Mouse (Mus musculus) forebrain, postnatal 0 days (tissue): ENCODE data around the gene BC048403. TPM values are rescaled to one million over a fixed set of nuclear protein-coding genes. Genes with fewer than 3 reads are reported as not detected.
"Not testable (repeated sequence)": the region's sequence is repeated elsewhere in the genome, so short reads cannot be mapped to it uniquely, and the experiment has no call there.

ENCODE experiments used
- ATAC-seq: fragments of 200-750 bp; cut with Nextera tagmentation; 2 replicates; pipeline ENCODE4 v1.8.0; 2017; ENCODE audit warnings: mild to moderate bottlenecking, moderate library complexity
- DNase-seq: peaks from one replicate; pipeline ENCODE4 v3.0.0-alpha.2; 2015
- H3K27ac ChIP-seq: fragments of 300-500 bp; sonication (generic); 2 replicates; pipeline ENCODE4 v1.5.1; 2014; ENCODE audit warnings: low read depth, mild to moderate bottlenecking, antibody characterized with exemption, low read length, moderate library complexity, mixed read lengths
- H3K27me3 ChIP-seq: fragments of 300-500 bp; sonication (generic); 2 replicates; pipeline ENCODE4 v1.6.1; 2014; ENCODE audit warnings: mild to moderate bottlenecking, low read length, mixed read lengths; ENCODE audit not compliant: insufficient read depth
- H3K36me3 ChIP-seq: fragments of 300-500 bp; sonication (generic); 2 replicates; pipeline ENCODE4 v1.6.1; 2014; ENCODE audit warnings: mild to moderate bottlenecking, moderate library complexity; ENCODE audit not compliant: insufficient read depth
- H3K4me1 ChIP-seq: fragments of 300-500 bp; sonication (generic); 2 replicates; pipeline ENCODE4 v1.6.1; 2014; ENCODE audit warnings: antibody characterized with exemption; ENCODE audit not compliant: insufficient read depth
- H3K4me2 ChIP-seq: fragments of 300-500 bp; sonication (generic); 2 replicates; pipeline ENCODE4 v1.6.1; 2014; ENCODE audit warnings: low read depth, mild to moderate bottlenecking, moderate library complexity
- H3K4me3 ChIP-seq: fragments of 300-500 bp; sonication (generic); 2 replicates; pipeline ENCODE4 v1.5.1; 2014; ENCODE audit warnings: low read depth, low read length, mixed read lengths
- H3K9ac ChIP-seq: fragments of 300-500 bp; sonication (generic); 2 replicates; pipeline ENCODE4 v1.6.1; 2014; ENCODE audit warnings: mild to moderate bottlenecking
- H3K9me3 ChIP-seq: fragments of 300-500 bp; sonication (generic); 2 replicates; pipeline ENCODE4 v1.6.1; 2016; ENCODE audit warnings: low read length
- CTCF ChIP-seq: sonication (generic); IDR thresholded peaks from 2 replicates; pipeline ENCODE4 v1.5.1; 2016; ENCODE audit warnings: antibody characterized with exemption, control low read depth, low read depth
- WGBS: fragments of 180-500 bp; shearing (Covaris S2); extraction: QIAGEN DNeasy Blood & Tissue Kit; methylation state at CpG from one replicate; pipeline ENCODE4 v1.1.7; 2014; 5-methylcytosine and 5-hydroxymethylcytosine counted together
- polyA plus RNA-seq: library from polyadenylated mRNA; unstranded; fragments of >200 nt; fragmentation: Nextera tagmentation; extraction: Ambion mirVana; gene quantifications from 2 replicates; pipeline ENCODE4 v1.2.1, GENCODE M21; 2015
- total RNA-seq: library from RNA; depleted of rRNA; stranded (reverse); fragments of >200 nt; gene quantifications from 2 replicates; pipeline ENCODE4 v1.2.3, GENCODE M21; 2014

The BC048403 gene
- total and polyA plus RNA-seq, 2 experiments from 2014 or later, result 2.3 to 4.0 TPM

DNA sequence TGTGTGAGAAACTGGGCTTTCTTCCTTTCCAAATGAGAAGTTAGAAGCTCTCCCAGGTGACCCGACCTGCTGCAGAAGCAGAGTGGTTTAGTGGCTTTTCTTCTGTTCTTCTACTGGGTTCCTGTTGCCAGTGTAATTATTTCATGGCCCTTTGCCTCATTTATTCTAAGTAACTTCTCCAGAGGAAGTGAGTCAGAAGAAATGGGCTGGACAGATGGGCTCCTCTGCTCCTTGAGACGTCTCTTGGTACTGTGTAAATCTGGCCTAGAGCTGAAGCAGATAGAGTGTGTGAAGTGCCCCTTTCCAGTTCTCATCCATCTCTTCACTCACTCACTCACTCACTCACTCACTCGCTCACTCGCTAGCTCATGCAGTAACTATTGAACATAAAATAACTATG lies 16.9 kb downstream of the BC048403 start:
- no peak for ATAC-seq
- no peak overlapping the region for H3K4me2 ChIP-seq
- H3K4me3 ChIP-seq, result no peak overlapping the region
- no peak for TF ChIP-seq CTCF
- 78% methylated on average over 4 of the region's 4 CpGs for WGBS
- H3K9me3 ChIP-seq, result no peaks in the 10 kb centered on the region
- no peak overlapping the region for H3K27ac ChIP-seq
- peaks cover 3% of the 10 kb centered on the region; the same call in 1 of the 2 replicates for H3K36me3 ChIP-seq
- DNase-seq, result no peak
- no peaks in the 10 kb centered on the region for H3K27me3 ChIP-seq
- no peak overlapping the region for H3K9ac ChIP-seq
- H3K4me1 ChIP-seq, result no peaks in the 10 kb centered on the region

DNA sequence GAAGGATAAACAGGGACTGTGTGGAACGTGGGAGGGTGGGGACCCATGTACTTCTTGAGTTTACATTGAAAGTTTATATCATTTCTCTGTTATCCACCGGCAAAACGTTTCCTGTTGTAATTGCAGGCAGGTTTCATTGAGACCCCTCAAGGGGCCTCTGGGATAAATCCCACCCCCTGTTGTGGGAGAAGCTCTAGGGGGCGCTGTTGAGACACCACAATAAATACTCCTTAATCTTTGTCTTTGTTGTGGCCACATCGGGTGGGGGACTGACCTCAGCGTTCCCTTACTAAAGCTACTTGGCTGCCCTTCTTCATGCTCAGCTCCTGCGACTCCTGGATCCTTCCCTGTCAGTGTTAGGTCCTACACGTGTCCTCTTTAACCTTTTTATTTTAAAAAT lies 19.4 kb downstream of the BC048403 start:
- Histone ChIP-seq H3K27ac (no peak overlapping the region), H3K4me1 (no peaks in the 10 kb centered on the region), H3K9ac (no peak overlapping the region), H3K4me2 (no peak overlapping the region), H3K36me3 (no peaks in the 10 kb centered on the region), H3K27me3 (no peaks in the 10 kb centered on the region), H3K4me3 (no peak overlapping the region), H3K9me3 (no peaks in the 10 kb centered on the region)
- ATAC-seq (no peak), DNase-seq (no peak)
- TF ChIP-seq CTCF, result 0 out of 2 replicates have a peak, but pooled peaks have one; percentile 27
- WGBS, result 42% methylated on average over 8 of the region's 8 CpGs

DNA sequence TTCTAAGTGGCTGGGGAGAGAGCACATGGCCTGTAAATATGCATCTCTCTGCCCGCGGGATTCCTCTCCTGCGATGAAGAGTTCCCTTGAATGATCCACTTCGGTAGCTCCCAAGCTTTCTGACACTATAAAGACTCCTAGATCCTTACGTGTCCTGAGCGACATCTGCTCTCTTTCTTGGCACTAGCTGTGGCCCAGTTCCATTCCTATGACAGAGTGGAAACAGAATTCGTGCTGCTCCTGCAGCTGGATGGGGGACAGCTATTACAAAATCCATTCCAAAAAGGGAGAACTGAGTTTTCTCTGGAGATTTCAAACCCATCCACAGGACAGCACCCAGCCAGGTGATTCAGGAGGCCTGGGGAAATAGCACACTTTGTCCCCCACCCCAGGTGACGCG lies 22.4 kb downstream of the BC048403 start:
- Histone ChIP-seq H3K4me1 (peaks cover 5% of the 10 kb centered on the region; the same call in 1 of the 2 replicates), H3K9me3 (no peaks in the 10 kb centered on the region), H3K9ac (no peak overlapping the region), H3K36me3 (no peaks in the 10 kb centered on the region), H3K4me3 (no peak overlapping the region), H3K27ac (no peak overlapping the region), H3K4me2 (no peak overlapping the region), H3K27me3 (no peaks in the 10 kb centered on the region)
- WGBS, result 86% methylated on average over 9 of the region's 9 CpGs
- no peak for TF ChIP-seq CTCF
- no peak for DNase-seq
- ATAC-seq, result no peak

DNA sequence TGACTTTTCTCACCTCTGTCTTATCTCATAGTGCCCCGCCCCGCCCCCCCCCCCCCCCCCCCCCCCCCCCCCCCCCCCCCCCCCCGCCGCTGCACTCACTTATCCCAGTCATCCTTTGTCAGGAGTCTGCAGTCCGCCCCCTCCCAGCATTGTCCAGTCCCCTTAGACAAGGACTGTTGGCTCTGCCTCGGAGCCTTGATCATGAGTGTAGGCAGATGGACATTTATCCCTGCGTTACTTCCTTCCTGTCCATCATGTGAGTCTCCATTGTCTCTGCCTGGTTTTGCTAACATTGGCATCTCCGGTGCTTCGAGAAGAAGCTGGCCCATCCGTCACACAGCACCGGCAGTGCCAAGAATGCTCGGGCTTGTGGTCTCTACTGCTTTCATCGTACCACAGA lies 23.5 kb downstream of the BC048403 start:
- no peaks in the 10 kb centered on the region for H3K27me3 ChIP-seq
- no peaks in the 10 kb centered on the region for H3K36me3 ChIP-seq
- 84% methylated on average over 10 of the region's 13 CpGs for WGBS
- DNase-seq (no peak), ATAC-seq (no peak)
- no peak overlapping the region for H3K9ac ChIP-seq
- H3K4me2 ChIP-seq, result no peak overlapping the region
- no peak overlapping the region for H3K27ac ChIP-seq
- no peak for TF ChIP-seq CTCF
- no peak overlapping the region for H3K4me3 ChIP-seq
- no peaks in the 10 kb centered on the region for H3K9me3 ChIP-seq
- H3K4me1 ChIP-seq, result peaks cover 5% of the 10 kb centered on the region; the same call in 1 of the 2 replicates

DNA sequence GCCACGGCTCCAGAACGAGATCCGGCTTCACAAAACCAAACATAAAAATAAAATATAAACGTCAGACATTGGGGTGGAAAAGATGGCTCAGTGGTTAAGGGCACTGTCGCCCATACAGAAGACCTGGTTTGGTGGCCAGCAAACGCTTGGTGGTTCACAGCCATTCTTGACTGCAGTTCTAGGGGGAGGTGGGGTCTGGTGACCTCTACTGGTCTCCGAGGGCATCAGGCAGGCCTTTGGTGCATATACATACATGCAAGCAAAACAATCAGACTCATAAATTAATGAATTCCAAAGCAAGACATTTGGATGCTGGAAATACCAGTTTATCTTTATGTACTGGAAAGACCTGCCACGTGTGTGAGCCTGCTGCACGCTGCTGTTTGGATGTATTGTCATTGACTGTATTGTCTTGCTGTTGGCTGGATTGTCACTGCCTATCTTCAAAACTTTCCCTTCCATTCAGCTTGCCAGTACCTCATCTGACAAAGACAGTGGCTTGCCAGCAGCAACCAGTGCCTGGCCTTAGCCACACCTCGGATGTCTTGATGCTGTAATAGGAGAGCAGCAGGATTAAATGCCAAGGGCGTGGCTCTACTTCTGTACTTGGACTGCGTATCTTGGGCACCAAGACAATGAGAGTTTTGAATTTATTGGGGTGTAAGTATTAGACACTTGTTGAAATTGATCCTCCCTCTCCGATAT lies 24.9 kb downstream of the BC048403 start:
- no peak; the same call in 1 of the 2 replicates for ATAC-seq
- peaks cover 5% of the 10 kb centered on the region; the same call in 1 of the 2 replicates for H3K4me1 ChIP-seq
- peak overlapping the region; percentile 89 for H3K27ac ChIP-seq
- no peaks in the 10 kb centered on the region for H3K9me3 ChIP-seq
- H3K4me3 ChIP-seq, result no peak overlapping the region
- H3K36me3 ChIP-seq, result no peaks in the 10 kb centered on the region
- TF ChIP-seq CTCF, result no peak
- no peaks in the 10 kb centered on the region for H3K27me3 ChIP-seq
- no peak overlapping the region for H3K4me2 ChIP-seq
- no peak for DNase-seq
- WGBS, result 77% methylated on average over 13 of the region's 13 CpGs
- no peak overlapping the region for H3K9ac ChIP-seq

DNA sequence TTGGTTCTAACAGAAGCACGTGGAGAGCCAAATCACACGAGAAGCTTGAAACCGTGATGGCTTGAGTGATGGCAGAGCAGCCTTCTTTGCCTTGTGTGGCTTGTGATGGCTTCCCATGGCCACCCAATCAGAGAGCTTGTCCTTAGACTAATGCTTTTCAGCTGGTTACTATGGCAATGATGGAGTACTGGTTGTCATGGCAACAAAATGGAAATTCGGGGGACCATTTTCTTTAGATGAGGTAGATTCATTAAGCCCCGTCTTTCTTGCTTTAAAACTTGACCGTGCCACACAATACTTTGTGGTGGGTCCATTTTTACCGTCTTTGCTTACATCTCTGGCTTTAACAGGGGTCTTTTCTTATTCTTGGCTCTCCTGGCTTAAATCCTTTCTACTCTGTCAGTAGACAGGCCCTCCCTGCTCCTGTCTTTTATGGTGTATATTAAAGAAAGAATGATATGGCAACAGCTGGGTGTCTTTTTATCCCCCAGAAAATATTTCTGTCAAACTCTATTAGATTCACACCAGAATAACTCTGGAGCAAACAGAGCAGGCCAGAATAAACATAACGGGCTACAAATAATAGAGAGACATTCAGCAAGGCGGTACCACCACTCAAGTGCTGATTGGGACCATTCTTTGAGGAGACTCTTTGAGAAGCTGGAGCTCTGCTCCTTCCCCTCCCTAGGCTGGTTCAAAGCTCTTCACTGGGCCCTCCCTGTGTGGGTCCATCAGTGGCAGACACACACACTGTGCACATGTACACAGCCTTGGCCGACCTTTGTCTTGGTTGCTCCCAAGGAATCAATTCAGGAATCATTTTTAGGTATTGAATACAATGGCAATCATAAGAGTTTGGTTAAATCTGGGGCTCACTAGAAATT lies 25.7 kb downstream of the BC048403 start:
- H3K27ac ChIP-seq, result peak overlapping the region; percentile 89
- DNase-seq (peak; percentile 95), ATAC-seq (peak; percentile 100)
- H3K4me1 ChIP-seq, result peaks cover 5% of the 10 kb centered on the region; the same call in 1 of the 2 replicates
- H3K4me3 ChIP-seq, result no peak overlapping the region
- no peak overlapping the region for H3K9ac ChIP-seq
- no peak overlapping the region for H3K4me2 ChIP-seq
- 17% methylated on average over 10 of the region's 10 CpGs for WGBS
- H3K27me3 ChIP-seq, result no peaks in the 10 kb centered on the region
- no peaks in the 10 kb centered on the region for H3K9me3 ChIP-seq
- no peak for TF ChIP-seq CTCF
- no peaks in the 10 kb centered on the region for H3K36me3 ChIP-seq

DNA sequence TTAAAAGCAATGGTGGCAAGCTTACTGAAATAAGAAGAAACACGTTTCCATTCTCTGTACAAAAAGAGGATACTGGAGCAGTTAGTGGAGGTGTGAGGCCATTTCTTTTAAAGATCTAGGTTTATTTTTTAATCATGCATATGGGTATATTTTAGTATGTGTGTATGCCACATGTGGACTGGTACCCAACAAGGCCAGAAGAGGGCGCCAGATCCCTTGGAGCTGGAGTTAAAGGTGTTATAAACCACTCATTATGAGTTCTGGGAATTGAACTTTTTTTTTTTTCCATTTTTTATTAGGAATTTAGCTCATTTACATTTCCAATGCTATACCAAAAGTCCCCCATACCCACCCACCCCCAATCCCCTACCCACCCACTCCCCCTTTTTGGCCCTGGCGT lies 27.6 kb downstream of the BC048403 start:
- H3K4me1 ChIP-seq, H3K27me3 ChIP-seq, H3K27ac ChIP-seq, H3K4me2 ChIP-seq, ATAC-seq, H3K9ac ChIP-seq, H3K36me3 ChIP-seq, H3K4me3 ChIP-seq, H3K9me3 ChIP-seq: not testable (repeated sequence)
- peak; percentile 47 for TF ChIP-seq CTCF
- DNase-seq, result peak; percentile 21
- WGBS, result 83% methylated on average over 3 of the region's 3 CpGs
